Mouse (Mus musculus) lung, postnatal 10 days (tissue): ENCODE measurements around the gene Fam189a2.

Experiments used
- DNase-seq: peaks from one replicate; pipeline ENCODE4 v3.0.0; 2021

Gene Fam189a2

GRCm38 (mm10) chr19:24024131-24024530, 6.7 kb downstream of the Fam189a2 start:
- peak; percentile 46 for DNase-seq

GRCm38 (mm10) chr19:24023351-24023750, 7.5 kb downstream of the Fam189a2 start:
- no peak for DNase-seq

- DNase-seq = no peak
Observed at GRCm38 (mm10) chr19:24022771-24023170, 8.0 kb downstream of the Fam189a2 start.

GRCm38 (mm10) chr19:24022301-24022700, 8.5 kb downstream of the Fam189a2 start:
- no peak for DNase-seq

- DNase-seq = no peak
Observed at GRCm38 (mm10) chr19:24020736-24021135, 10.1 kb downstream of the Fam189a2 start.

GRCm38 (mm10) chr19:24019609-24020008, 11.2 kb downstream of the Fam189a2 start:
- no peak for DNase-seq

- DNase-seq = no peak
Observed at GRCm38 (mm10) chr19:24018396-24018795, 12.4 kb downstream of the Fam189a2 start.

- peak; percentile 14 for DNase-seq
Observed at GRCm38 (mm10) chr19:24017892-24018291, 12.9 kb downstream of the Fam189a2 start.

GRCm38 (mm10) chr19:24017427-24017826, 13.4 kb downstream of the Fam189a2 start:
- DNase-seq = peak; percentile 84

GRCm38 (mm10) chr19:24016706-24017386, 14.0 kb downstream of the Fam189a2 start:
- peak; percentile 76 for DNase-seq

GRCm38 (mm10) chr19:24013241-24013640, 17.6 kb downstream of the Fam189a2 start:
- no peak for DNase-seq

- no peak for DNase-seq
Observed at GRCm38 (mm10) chr19:24012479-24012878, 18.3 kb downstream of the Fam189a2 start.

GRCm38 (mm10) chr19:24007638-24008360, 23.0 kb downstream of the Fam189a2 start:
- peak; percentile 56 for DNase-seq

GRCm38 (mm10) chr19:24007002-24007637, 23.7 kb downstream of the Fam189a2 start:
- peak; percentile 45 for DNase-seq

- DNase-seq = no peak
Observed at GRCm38 (mm10) chr19:23995766-23996399, 34.9 kb downstream of the Fam189a2 start.

GRCm38 (mm10) chr19:23988166-23988565, 42.7 kb downstream of the Fam189a2 start:
- DNase-seq = no peak

- DNase-seq = peak; percentile 19
Observed at GRCm38 (mm10) chr19:23987291-23987690, 43.5 kb downstream of the Fam189a2 start.

GRCm38 (mm10) chr19:23984186-23984585, 46.6 kb downstream of the Fam189a2 start:
- DNase-seq = no peak

GRCm38 (mm10) chr19:23980598-23980997, 50.2 kb downstream of the Fam189a2 start:
- no peak for DNase-seq

- DNase-seq = no peak
Observed at GRCm38 (mm10) chr19:23977901-23978443, 52.8 kb downstream of the Fam189a2 start.

- DNase-seq = peak; percentile 78
Observed at GRCm38 (mm10) chr19:23972881-23973649, 57.8 kb downstream of the Fam189a2 start.

GRCm38 (mm10) chr19:23971391-23971790, 59.4 kb downstream of the Fam189a2 start:
- no peak for DNase-seq
